Mouse (Mus musculus): ENCODE data around the gene Cyp17a1. TPM values are rescaled to one million over a fixed set of nuclear protein-coding genes. Genes with fewer than 3 reads are reported as not detected.

The Cyp17a1 gene
- 489 TPM for polyA plus RNA-seq (2014; fragmentation: Illumina TruSeq; extraction: RNeasy Lipid Tissue Mini Kit (QIAGEN cat#74804))

GRCm38 (mm10) chr19:46672766-46673418 lies at the start of gene Cyp17a1:
Gene Cyp17a1, minus strand, starts transcription at chr19:46673172.

GRCm38 (mm10) chr19:46707296-46708151 lies 34.6 kb upstream of the Cyp17a1 start, which contains the start of gene As3mt:
Gene As3mt, plus strand, starts transcription at chr19:46707458.

GRCm38 (mm10) chr19:46689460-46690372 lies 16.7 kb upstream of the Cyp17a1 start, which contains the start of gene Borcs7:
Gene Borcs7, plus strand, starts transcription at chr19:46689906.

Other genes with a start within 250 kb of the Cyp17a1 start
- gene Trim8, start 171.5 kb downstream of the Cyp17a1 start, polyA plus RNA-seq (2014; fragmentation: Illumina TruSeq; extraction: RNeasy Lipid Tissue Mini Kit (QIAGEN cat#74804)), result 10.9 TPM
- gene Arl3, start 100.0 kb downstream of the Cyp17a1 start, polyA plus RNA-seq (2014; fragmentation: Illumina TruSeq; extraction: RNeasy Lipid Tissue Mini Kit (QIAGEN cat#74804)), result 174 TPM
- 13.5 TPM for gene Sfxn2, start 99.8 kb downstream of the Cyp17a1 start, polyA plus RNA-seq (2014; fragmentation: Illumina TruSeq; extraction: RNeasy Lipid Tissue Mini Kit (QIAGEN cat#74804))
- 8.7 TPM for gene Wbp1l, start 74.1 kb downstream of the Cyp17a1 start, polyA plus RNA-seq (2014; fragmentation: Illumina TruSeq; extraction: RNeasy Lipid Tissue Mini Kit (QIAGEN cat#74804))
- gene Borcs7, start 16.7 kb upstream of the Cyp17a1 start, polyA plus RNA-seq (2014; fragmentation: Illumina TruSeq; extraction: RNeasy Lipid Tissue Mini Kit (QIAGEN cat#74804)), result 32.5 TPM
- gene As3mt, start 34.3 kb upstream of the Cyp17a1 start, polyA plus RNA-seq (2014; fragmentation: Illumina TruSeq; extraction: RNeasy Lipid Tissue Mini Kit (QIAGEN cat#74804)), result 27.3 TPM
- 7.9 TPM for gene Cnnm2, start 88.4 kb upstream of the Cyp17a1 start, polyA plus RNA-seq (2014; fragmentation: Illumina TruSeq; extraction: RNeasy Lipid Tissue Mini Kit (QIAGEN cat#74804))